26 mouse cellular contexts compared by ENCODE assay signal in the genomic region with DNA sequence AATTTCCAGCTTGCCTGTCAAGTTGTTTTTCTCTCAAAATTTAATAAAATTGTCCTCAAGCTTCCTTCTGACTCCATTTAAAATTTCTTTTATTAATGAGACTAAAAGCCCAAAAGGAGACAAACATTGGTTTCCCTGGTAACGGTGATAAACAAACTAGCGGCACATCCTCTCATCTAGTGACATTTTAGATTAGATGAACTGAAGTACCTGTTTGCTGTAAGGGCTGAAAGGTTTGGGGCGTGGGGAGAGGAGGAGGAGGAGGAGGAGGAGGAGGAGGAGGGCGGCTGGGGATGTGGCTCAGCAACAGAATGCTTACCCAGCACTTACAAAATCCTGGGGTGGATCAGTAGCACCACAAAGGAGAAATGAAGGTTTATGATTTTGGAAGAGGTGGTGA. TPM values are rescaled to one million over a fixed set of nuclear protein-coding genes. Genes with fewer than 3 reads are reported as not detected.
A peak's percentile ranks its signal among the peaks of the same experiment; 100 is the strongest.
DNase-seq lines count a peak whose midpoint lies in the region; ATAC-seq and TF ChIP-seq lines count a peak whose summit lies in the region.
"Had no signal": no experiment of that assay in that cellular context is flagged by ENCODE, and none has a peak within 500 bp of the region (broad histone marks: within the 10 kb centered on the region; RNA-seq: fewer than 3 reads in every experiment).

No protein-coding gene starts in this region.

- no peak for DNase-seq in forebrain, postnatal 0 days
- DNase-seq in midbrain, embryonic 14.5 days: peak; percentile 15
- no peak for DNase-seq in midbrain, embryonic 10.5 days (ENCODE audit: low spot score)
- peak; percentile 69 for DNase-seq in induced T-regulatory cell, adult 2 months (ENCODE audit: low read depth)
- peak; percentile 2 for DNase-seq in telencephalon, adult 2 months (ENCODE audit: low read depth, low spot score)
- no peak for DNase-seq in cerebellum, postnatal 36 days
- DNase-seq in cerebellum, adult 11 months: no peak
- DNase-seq: adrenal gland, adult 8-10 months; cerebellum, adult 2 months; cerebellum, postnatal 25 days; gastrocnemius, adult 2 months; heart, adult 2 months; heart, postnatal 14 days; kidney, adult 9 months; kidney, postnatal 25 days; left cerebral cortex, postnatal 4 days; liver, postnatal 0 days; lung, postnatal 36 days; thymus, postnatal 14 days had no signal

- H3K4me2 ChIP-seq in forebrain, postnatal 0 days (ENCODE audit: low read depth): no peak overlapping the region
- H3K4me2 ChIP-seq in forebrain, embryonic 13.5 days: no peak overlapping the region
- no peak overlapping the region for H3K4me2 ChIP-seq in midbrain, embryonic 14.5 days (ENCODE audit: low read length)
- H3K4me2 ChIP-seq: liver, embryonic 12.5 days; neural tube, embryonic 13.5 days had no signal

- no peaks in the 10 kb centered on the region for H3K36me3 ChIP-seq in forebrain, postnatal 0 days (ENCODE audit: insufficient read depth)
- H3K36me3 ChIP-seq in forebrain, embryonic 13.5 days (ENCODE audit: poor library complexity, severe bottlenecking): no peaks in the 10 kb centered on the region
- H3K36me3 ChIP-seq in midbrain, embryonic 14.5 days (ENCODE audit: control insufficient read depth, insufficient read depth, low read length): no peaks in the 10 kb centered on the region
- no peaks in the 10 kb centered on the region for H3K36me3 ChIP-seq in midbrain, embryonic 10.5 days
- H3K36me3 ChIP-seq: hindbrain, embryonic 10.5 days; liver, embryonic 12.5 days; neural tube, embryonic 13.5 days had no signal

- H3K4me1 ChIP-seq in forebrain, postnatal 0 days (ENCODE audit: insufficient read depth): no peaks in the 10 kb centered on the region
- no peaks in the 10 kb centered on the region for H3K4me1 ChIP-seq in forebrain, embryonic 13.5 days
- H3K4me1 ChIP-seq in midbrain, embryonic 14.5 days (ENCODE audit: control insufficient read depth, insufficient read depth, low read length): no peaks in the 10 kb centered on the region
- H3K4me1 ChIP-seq in midbrain, embryonic 10.5 days: no peaks in the 10 kb centered on the region
- H3K4me1 ChIP-seq: hindbrain, embryonic 10.5 days; liver, embryonic 12.5 days; neural tube, embryonic 13.5 days had no signal

- no peak overlapping the region for H3K9ac ChIP-seq in forebrain, postnatal 0 days
- H3K9ac ChIP-seq in forebrain, embryonic 13.5 days: no peak overlapping the region
- H3K9ac ChIP-seq in midbrain, embryonic 14.5 days (replicated peaks; ENCODE audit: low read length): no peak overlapping the region
- H3K9ac ChIP-seq: liver, embryonic 12.5 days; liver, postnatal 0 days; neural tube, embryonic 13.5 days had no signal

- H3K4me3 ChIP-seq in forebrain, postnatal 0 days (ENCODE audit: low read depth, low read length): no peak overlapping the region
- no peak overlapping the region for H3K4me3 ChIP-seq in forebrain, embryonic 13.5 days
- no peak overlapping the region for H3K4me3 ChIP-seq in midbrain, embryonic 14.5 days (replicated peaks; ENCODE audit: low read depth, low read length)
- no peak overlapping the region for H3K4me3 ChIP-seq in midbrain, embryonic 10.5 days
- H3K4me3 ChIP-seq: gastrocnemius, adult 2 months; heart, adult 2 months; hindbrain, embryonic 10.5 days; liver, embryonic 12.5 days; neural tube, embryonic 13.5 days had no signal

- peak; percentile 54; the same call in 1 of the 2 replicates for ATAC-seq in forebrain, postnatal 0 days
- ATAC-seq in forebrain, embryonic 13.5 days: no peak
- ATAC-seq in midbrain, embryonic 14.5 days (ENCODE audit: low FRiP score, low TSS enrichment): no peak
- ATAC-seq: forebrain, embryonic 14.5 days; hindbrain, embryonic 16.5 days; intestine, postnatal 0 days; liver, embryonic 12.5 days; liver, postnatal 0 days had no signal

- H3K27ac ChIP-seq in forebrain, postnatal 0 days (ENCODE audit: low read depth, low read length): no peak overlapping the region
- no peak overlapping the region for H3K27ac ChIP-seq in forebrain, embryonic 13.5 days
- H3K27ac ChIP-seq in midbrain, embryonic 14.5 days (replicated peaks; ENCODE audit: low read depth, low read length): no peak overlapping the region
- no peak overlapping the region for H3K27ac ChIP-seq in midbrain, embryonic 10.5 days (replicated peaks)
- H3K27ac ChIP-seq: gastrocnemius, adult 2 months; heart, adult 2 months; hindbrain, embryonic 10.5 days; liver, embryonic 12.5 days; neural tube, embryonic 13.5 days had no signal

- H3K27me3 ChIP-seq in forebrain, postnatal 0 days (ENCODE audit: insufficient read depth, low read length): no peaks in the 10 kb centered on the region
- no peaks in the 10 kb centered on the region for H3K27me3 ChIP-seq in forebrain, embryonic 13.5 days
- H3K27me3 ChIP-seq in midbrain, embryonic 14.5 days (ENCODE audit: control insufficient read depth, insufficient read depth, low read length): no peaks in the 10 kb centered on the region
- no peaks in the 10 kb centered on the region for H3K27me3 ChIP-seq in midbrain, embryonic 10.5 days (ENCODE audit: low read depth, poor library complexity, severe bottlenecking)
- H3K27me3 ChIP-seq: liver, embryonic 12.5 days; neural tube, embryonic 13.5 days had no signal

- no peaks in the 10 kb centered on the region for H3K9me3 ChIP-seq in forebrain, postnatal 0 days (ENCODE audit: low read length)
- H3K9me3 ChIP-seq in forebrain, embryonic 13.5 days (replicated peaks): no peaks in the 10 kb centered on the region; the same call in 1 of the 2 replicates
- H3K9me3 ChIP-seq in midbrain, embryonic 14.5 days (ENCODE audit: control insufficient read depth, low read length): no peaks in the 10 kb centered on the region
- 0 out of 2 replicates have a peak, but pooled peaks cover 3% of the 10 kb centered on the region for H3K9me3 ChIP-seq in midbrain, embryonic 10.5 days (replicated peaks)
- H3K9me3 ChIP-seq: hindbrain, embryonic 10.5 days; liver, embryonic 12.5 days; neural tube, embryonic 13.5 days had no signal

- WGBS in forebrain, postnatal 0 days: 39% methylated on average over 4 of the region's 4 CpGs
- WGBS in forebrain, embryonic 13.5 days: 45% methylated on average over 4 of the region's 4 CpGs
- 48% methylated on average over 4 of the region's 4 CpGs for WGBS in midbrain, embryonic 14.5 days
- WGBS in midbrain, embryonic 10.5 days: 57% methylated on average over 4 of the region's 4 CpGs

- no peak for TF ChIP-seq CTCF in forebrain, postnatal 0 days (IDR thresholded peaks at IDR 0.05; ENCODE audit: low read depth)

RNA-seq across cellular contexts. Expression of a gene that starts 12.5 kb away (rescaled TPM):
- 26.9 and 93.7 TPM in 2 replicates for total RNA-seq in forebrain, postnatal 0 days (2014; rRNA removed)
- polyA plus RNA-seq in forebrain, postnatal 0 days (2015; fragmentation: Nextera tagmentation; extraction: Ambion mirVana): 13.7 and 15.7 TPM in 2 replicates
- polyA plus RNA-seq in forebrain, embryonic 13.5 days (2015; fragmentation: Nextera tagmentation; extraction: Ambion mirVana): 58.0 and 67.0 TPM in 2 replicates
- polyA plus RNA-seq in midbrain, embryonic 14.5 days (2014; fragmentation: Nextera tagmentation; extraction: Ambion mirVana): 32.8 and 55.8 TPM in 2 replicates
- 65.6 and 82.0 TPM in 2 replicates for polyA plus RNA-seq in midbrain, embryonic 10.5 days (2016; fragmentation: Nextera tagmentation; extraction: Ambion mirVana)

RNA-seq across cellular contexts. Expression of a gene that starts 42.7 kb away (rescaled TPM):
- total RNA-seq in forebrain, postnatal 0 days (2014; rRNA removed): 19.7 and 22.9 TPM in 2 replicates
- 30.2 and 36.4 TPM in 2 replicates for polyA plus RNA-seq in forebrain, postnatal 0 days (2015; fragmentation: Nextera tagmentation; extraction: Ambion mirVana)
- 32.8 and 34.2 TPM in 2 replicates for polyA plus RNA-seq in forebrain, embryonic 13.5 days (2015; fragmentation: Nextera tagmentation; extraction: Ambion mirVana)
- 25.3 and 29.1 TPM in 2 replicates for polyA plus RNA-seq in midbrain, embryonic 14.5 days (2014; fragmentation: Nextera tagmentation; extraction: Ambion mirVana)
- polyA plus RNA-seq in midbrain, embryonic 10.5 days (2016; fragmentation: Nextera tagmentation; extraction: Ambion mirVana): 42.5 and 45.7 TPM in 2 replicates

Comparison
In these comparisons a context has a peak if more than half of its experiments do, and no peak if none do; other contexts are left out.
1. DNase-seq: peak in midbrain, embryonic 14.5 days (single experiment), induced T-regulatory cell, adult 2 months (single experiment) and telencephalon, adult 2 months (single experiment); none in forebrain, postnatal 0 days (single experiment), midbrain, embryonic 10.5 days (single experiment), cerebellum, postnatal 36 days (0 of 2) and cerebellum, adult 11 months (single experiment).